Mouse (Mus musculus): ENCODE measurements around the gene Adra2b. TPM values are rescaled to one million over a fixed set of nuclear protein-coding genes. Genes with fewer than 3 reads are reported as not detected.

Adra2b gene
- polyA plus RNA-seq, 2 experiments from 2014 or later: not detected

DNA sequence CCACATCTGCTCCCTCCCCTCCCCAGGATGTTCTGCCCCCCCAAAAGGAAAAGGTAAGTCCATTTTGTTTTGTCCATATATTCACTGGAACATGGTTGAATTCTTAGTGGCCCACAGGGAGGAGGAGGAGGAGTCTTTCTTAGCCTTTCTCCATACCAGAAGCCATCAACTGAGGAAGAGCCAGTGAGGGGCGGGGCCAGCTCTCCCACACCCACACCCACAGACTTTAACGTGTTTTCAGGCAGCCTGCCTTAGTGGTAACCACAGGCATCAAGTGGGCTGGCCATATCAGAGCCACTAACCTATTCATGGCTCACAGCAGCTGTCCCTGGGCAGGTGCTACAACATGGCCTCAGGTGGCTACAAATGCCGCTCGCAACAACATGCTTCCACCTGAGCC is 24.2 kb upstream of the Adra2b start:
- ATAC-seq: peak; percentile 25

DNA sequence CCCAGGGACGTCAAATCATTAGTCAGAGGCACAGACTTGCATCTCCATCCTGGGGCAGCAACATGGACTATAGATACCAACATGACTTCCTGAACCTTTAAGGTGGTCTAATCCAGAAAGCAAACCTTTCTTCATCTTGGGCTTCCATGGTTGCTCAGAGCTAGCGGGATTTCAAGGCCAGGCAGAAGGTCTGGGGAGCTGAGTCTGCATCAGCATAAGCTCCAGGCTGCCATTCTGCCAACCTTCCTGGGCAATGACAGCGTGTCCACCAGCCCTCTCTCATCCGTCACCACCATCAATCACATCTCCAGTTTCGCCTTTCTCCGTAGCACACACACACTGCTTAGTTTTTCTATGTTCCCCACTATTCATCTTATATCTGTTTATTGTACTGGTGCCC is 23.7 kb upstream of the Adra2b start:
- no peak for ATAC-seq

GRCm38 (mm10) chr2:127341159-127341558 is 21.8 kb upstream of the Adra2b start:
- no peak for ATAC-seq

DNA sequence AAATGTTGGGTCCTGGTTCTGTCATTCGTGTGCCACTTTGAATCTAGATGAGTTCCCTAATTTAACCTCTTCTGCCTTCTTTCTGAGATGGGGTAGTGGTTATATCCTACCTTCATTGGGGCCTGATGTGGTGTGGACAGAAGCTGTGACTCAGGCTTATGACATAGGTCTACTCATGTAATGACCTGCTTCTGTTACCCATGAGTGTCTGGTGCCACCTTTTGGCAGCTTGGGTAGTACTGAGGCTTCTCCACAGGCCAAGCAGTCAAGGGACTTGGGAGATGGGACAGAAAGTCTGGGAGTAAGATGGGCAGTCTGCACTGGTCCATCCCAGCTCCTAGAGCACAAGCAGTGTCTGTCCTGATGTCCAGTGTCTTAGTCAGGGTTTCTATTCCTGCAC is 16.7 kb upstream of the Adra2b start:
- peak; percentile 49 for ATAC-seq

DNA sequence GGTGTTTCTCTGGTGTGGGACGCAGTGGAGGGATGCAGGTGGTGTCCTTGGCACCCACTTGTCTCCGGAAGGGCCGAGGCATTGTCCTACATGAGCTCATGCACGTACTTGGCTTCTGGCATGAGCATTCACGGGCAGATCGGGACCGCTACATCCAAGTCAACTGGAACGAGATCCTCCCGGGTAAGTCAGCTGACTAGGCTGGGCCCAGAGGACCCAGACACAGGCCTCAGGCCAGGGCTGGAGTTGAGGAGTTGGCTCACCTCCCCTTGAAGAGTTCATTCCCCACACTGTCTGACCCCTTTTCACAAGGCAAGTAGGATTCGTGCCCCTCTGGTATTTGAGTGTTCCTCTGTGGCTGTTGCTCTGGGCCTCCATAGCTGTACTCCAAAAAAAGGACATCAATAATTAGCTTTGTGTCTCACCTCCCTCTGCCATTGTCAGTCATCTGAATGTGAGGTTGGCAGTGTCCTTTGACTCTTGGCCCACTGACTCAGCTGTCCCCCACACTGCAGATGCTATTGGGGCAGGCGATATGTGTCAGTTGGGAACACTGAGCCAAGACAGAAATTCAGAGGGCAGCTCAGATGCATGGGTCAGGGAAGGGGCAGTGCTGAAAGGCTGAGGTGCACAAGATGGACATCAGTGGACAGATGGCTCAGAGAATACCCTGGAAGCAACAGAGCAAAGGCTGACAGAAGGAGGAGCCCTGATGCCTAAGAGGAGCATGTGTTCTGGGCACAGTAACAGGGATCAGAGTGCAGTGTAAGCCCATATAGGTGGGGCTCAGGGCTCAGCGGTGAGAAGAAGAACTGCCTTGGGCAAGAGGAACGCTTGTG is 15.6 kb upstream of the Adra2b start:
- ATAC-seq: no peak

GRCm38 (mm10) chr2:127353881-127354280 is 9.1 kb upstream of the Adra2b start:
- no peak for ATAC-seq

- ATAC-seq: peak; percentile 14
These were observed 259 bp downstream of the Adra2b start for GRCm38 (mm10) chr2:127363282-127363652.

GRCm38 (mm10) chr2:127363696-127364095 is 688 bp downstream of the Adra2b start:
- ATAC-seq: no peak

- no peak for ATAC-seq
These were observed 1.4 kb downstream of the Adra2b start for GRCm38 (mm10) chr2:127364452-127364851.

DNA sequence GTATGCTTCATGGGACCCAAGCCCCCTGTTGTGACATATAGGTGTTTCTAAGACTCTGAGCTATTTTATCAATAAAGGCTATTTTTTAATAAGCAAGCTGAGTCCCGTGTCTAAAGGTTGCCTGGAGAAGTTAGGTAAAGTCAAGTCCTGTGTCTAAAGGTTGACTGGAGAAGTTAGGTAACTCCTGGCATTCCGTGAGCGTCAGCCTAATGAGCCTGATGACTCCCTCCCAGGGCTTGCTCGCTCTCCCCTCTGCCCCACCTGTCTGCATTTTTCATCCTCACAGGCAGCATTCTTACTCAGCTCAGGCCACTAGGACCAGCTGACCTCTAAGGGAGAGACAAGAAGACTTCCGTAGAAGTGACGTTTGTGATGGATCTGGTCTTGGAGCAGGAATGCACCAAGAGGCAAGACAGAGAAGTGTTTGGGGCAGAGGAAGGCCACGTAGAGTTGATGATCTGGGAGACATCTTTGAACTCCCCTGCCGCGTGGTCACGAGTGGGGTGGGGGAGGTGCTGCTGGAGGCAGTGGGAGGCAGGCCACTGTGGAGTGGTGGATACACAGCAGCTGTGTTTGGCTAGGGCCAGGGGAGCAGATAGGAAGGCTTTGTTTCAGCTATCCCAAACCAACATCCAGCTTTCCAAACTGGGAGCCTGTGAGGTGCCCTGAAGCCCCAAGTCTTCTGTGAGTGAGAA is 4.3 kb downstream of the Adra2b start:
- ATAC-seq: no peak

GRCm38 (mm10) chr2:127369703-127370376 is 6.8 kb downstream of the Adra2b start:
- no peak for ATAC-seq

DNA sequence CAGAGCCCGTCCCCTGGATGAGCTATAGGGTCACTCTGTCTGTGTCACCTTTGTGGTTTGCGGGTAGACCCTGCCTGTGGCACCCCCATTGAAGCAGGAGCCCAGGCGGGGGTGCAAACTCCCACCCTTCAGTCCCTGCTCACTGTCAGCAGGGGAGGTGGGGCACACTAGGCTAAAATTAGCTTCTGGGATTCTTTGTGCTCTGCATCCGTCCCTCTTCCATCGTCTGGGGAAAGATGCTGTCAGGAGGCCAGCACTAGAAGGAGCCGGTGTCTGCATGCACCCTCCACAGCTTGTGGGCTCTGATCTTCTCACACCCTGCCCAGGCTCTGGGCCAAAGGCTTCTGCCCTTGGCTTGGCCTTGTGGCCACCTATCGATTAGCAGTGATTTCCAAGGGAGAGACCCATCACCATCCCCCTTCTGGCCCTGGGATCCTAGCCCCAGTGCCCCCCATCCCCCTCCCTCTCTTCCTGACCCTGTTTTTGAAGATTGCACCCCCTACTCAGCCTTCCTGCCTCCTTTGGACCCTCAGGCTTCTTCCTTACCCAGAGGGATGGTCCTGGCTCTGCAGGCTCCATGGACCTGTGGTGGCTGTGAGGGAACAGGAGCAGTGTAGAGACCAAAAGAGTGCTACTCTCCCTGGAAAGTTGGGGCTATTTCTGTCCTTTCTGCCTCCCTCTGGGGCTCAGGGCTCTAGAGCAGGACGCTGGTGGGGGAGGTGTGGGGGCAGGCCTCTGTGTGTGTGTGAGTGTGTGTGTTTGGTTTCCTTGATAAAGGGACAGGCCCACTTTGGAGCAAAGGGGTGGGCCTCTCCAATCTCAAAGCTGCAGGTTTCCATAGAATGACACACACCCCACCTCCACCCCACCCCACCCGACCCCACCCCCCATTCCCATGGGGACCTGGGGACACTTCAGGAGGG is 7.8 kb downstream of the Adra2b start:
- no peak for ATAC-seq

DNA sequence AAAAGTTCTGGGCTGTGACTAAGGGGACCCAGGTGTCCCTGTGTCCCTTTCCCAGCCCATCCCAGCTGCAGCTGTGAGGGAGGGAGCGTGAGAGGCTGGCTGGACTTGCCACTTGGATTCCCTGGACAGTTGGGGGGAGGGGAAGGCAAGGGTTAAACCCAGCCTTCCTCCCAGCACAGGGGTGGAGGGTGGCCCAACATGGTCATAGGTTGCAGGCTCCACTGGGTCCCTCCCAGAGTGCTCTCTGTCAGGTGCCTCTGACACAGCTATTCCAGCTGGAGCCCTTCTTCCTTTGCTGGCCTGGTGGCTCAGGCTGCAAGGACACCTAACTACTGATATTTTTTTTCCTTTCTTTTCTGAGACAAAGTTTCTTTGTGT is 8.5 kb downstream of the Adra2b start:
- ATAC-seq: no peak

GRCm38 (mm10) chr2:127372082-127372481 is 9.1 kb downstream of the Adra2b start:
- no peak for ATAC-seq

DNA sequence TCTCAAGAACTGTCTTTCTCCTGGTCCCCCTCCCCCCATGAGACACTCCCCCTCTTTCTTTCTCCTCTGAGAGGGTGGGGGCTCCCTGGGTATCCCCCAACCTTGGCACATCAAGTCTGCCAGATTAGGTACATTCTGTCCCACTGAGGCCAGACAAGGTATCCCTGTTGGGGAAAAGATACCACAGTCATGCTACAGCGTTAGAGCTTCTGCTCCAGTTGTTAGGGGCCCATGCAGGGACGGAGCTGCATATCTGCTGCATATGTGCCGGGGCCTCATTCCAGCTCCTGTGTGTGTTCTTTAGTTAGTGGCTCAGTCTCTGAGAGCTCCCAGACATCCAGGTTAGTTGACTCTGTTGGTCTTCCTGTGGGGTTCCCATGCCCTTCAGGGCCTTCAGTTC is 11.1 kb downstream of the Adra2b start:
- no peak for ATAC-seq

DNA sequence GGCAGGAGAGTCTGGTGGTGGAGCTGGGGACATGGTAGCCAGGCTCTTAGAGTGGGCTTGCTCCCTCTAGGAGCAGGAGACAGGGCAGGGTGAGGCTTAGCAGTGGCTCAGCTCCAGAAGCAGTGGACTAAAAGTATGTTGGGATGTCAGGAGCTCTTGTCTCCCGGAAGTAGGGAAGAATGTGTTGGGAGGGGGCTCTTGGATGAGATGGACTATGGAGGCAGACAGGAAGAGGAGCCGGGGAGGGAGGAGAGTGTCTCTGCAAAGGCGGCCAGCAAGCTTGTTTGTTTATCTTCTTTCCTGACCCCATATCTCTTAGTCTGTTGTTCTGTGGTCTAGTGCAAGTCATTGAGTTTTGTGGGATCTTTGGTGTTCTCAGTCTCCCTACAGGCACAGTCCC is 12.1 kb downstream of the Adra2b start:
- no peak for ATAC-seq

GRCm38 (mm10) chr2:127375759-127376341 is 12.8 kb downstream of the Adra2b start:
- ATAC-seq: no peak

- no peak for ATAC-seq
These were observed 13.5 kb downstream of the Adra2b start for GRCm38 (mm10) chr2:127376423-127377051.

DNA sequence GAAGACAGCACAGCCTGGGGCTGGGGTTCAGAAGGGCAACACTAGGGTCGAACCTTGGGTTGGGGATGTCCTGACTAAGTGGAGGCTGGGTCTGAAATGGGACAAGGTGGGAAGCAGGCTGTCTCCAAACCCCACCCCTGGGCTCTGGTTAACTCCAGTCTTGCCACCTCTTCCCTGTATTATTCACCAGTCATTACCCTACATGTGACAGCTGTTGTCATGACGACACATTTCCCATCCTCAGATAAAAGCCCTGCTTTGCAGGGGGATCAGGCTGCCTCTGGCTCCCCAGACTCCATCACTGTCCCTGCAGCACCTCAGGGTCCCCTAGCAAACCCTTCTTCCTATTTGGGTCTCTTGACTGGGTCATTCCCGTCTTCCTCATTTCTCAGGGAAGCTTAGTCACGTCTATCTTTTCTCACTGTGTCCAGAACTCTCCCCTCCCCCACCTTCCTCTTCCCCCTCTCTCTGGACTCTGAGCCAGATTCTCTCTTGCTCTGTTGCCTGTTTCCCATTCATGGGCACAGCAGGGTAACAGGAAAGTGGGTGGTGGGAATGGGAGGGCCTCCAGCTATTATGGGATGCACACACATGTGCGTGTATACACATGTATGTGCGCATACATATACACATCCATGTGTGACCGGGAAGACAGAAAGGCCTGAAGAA is 15.1 kb downstream of the Adra2b start:
- no peak for ATAC-seq

- ATAC-seq: no peak
These were observed 15.6 kb downstream of the Adra2b start for GRCm38 (mm10) chr2:127378611-127378990.

GRCm38 (mm10) chr2:127379250-127379649 is 16.2 kb downstream of the Adra2b start:
- no peak for ATAC-seq
